Mouse (Mus musculus) stomach, embryonic 16.5 days (tissue): ENCODE data around the gene Sgpp2. TPM values are rescaled to one million over a fixed set of nuclear protein-coding genes. Genes with fewer than 3 reads are reported as not detected.

Experiments
- ATAC-seq: fragments of 200-750 bp; cut with Nextera tagmentation; 2 replicates; pipeline ENCODE4 v1.8.0; 2017; ENCODE audit warnings: moderate number of reproducible peaks, moderate TSS enrichment; ENCODE audit not compliant: insufficient read depth, low FRiP score
- H3K27ac ChIP-seq: fragments of 300-500 bp; sonication (generic); 2 replicates; pipeline ENCODE4 v1.5.1; 2014; ENCODE audit warnings: low read length
- H3K27me3 ChIP-seq: fragments of 300-500 bp; sonication (generic); 2 replicates; pipeline ENCODE4 v1.6.1; 2014; ENCODE audit warnings: low read length, control low read depth, mixed read lengths; ENCODE audit not compliant: control insufficient read depth, insufficient read depth
- H3K36me3 ChIP-seq: fragments of 300-500 bp; sonication (generic); 2 replicates; pipeline ENCODE4 v1.6.1; 2014; ENCODE audit warnings: low read length; ENCODE audit not compliant: control insufficient read depth, insufficient read depth
- H3K4me1 ChIP-seq: fragments of 300-500 bp; sonication (generic); 2 replicates; pipeline ENCODE4 v1.6.1; 2014; ENCODE audit warnings: low read length, control low read depth, mixed read lengths; ENCODE audit not compliant: control insufficient read depth, insufficient read depth
- H3K4me2 ChIP-seq: fragments of 300-500 bp; sonication (generic); 2 replicates; pipeline ENCODE4 v1.6.1; 2014; ENCODE audit warnings: low read depth, low read length, mixed read lengths
- H3K4me3 ChIP-seq: fragments of 300-500 bp; sonication (generic); replicated peaks from 2 replicates; pipeline ENCODE4 v1.5.1; 2014; ENCODE audit warnings: mild to moderate bottlenecking, low read length
- H3K9ac ChIP-seq: fragments of 300-500 bp; sonication (generic); 2 replicates; pipeline ENCODE4 v1.6.1; 2014; ENCODE audit warnings: low read length
- H3K9me3 ChIP-seq: fragments of 300-500 bp; sonication (generic); replicated peaks from 2 replicates; pipeline ENCODE4 v1.6.1; 2016; ENCODE audit warnings: low read length, control low read depth; ENCODE audit not compliant: control insufficient read depth
- WGBS: fragments of 180-500 bp; shearing (Covaris S2); extraction: QIAGEN DNeasy Blood & Tissue Kit; methylation state at CpG from one replicate; pipeline ENCODE4 v1.1.7; 2014; 5-methylcytosine and 5-hydroxymethylcytosine counted together
- polyA plus RNA-seq: library from polyadenylated mRNA; unstranded; fragments of >200 nt; fragmentation: Nextera tagmentation; extraction: Ambion mirVana; gene quantifications from 2 replicates; pipeline ENCODE4 v1.2.1, GENCODE M21; 2015

The Sgpp2 gene
- polyA plus RNA-seq, 1 experiment from 2014 or later = 22.7 TPM

DNA sequence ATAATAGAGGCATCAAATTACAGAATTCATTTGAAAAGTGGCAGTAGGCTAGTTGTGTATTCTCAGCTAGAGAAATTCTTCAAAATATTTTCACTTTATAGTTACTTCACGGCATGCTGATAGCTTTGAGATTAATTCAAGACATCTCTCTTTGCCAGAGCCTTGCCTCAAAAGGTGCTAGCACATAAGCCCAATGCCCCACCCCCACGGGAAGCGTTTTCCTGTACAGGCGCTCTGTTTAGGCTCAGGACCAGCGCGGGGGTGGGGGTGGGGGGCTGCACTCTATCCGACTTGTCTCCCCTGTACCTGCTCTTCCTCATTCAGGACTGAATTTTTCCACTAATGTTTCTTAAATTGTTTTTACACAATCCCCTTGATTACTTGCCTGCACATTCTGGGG lies 1.3 kb downstream of the Sgpp2 start:
- Histone ChIP-seq H3K4me2 (peak overlapping the region; percentile 74), H3K27ac (peak overlapping the region; percentile 85), H3K4me1 (peaks cover 4% of the 10 kb centered on the region; the same call in 1 of the 2 replicates), H3K9me3 (no peaks in the 10 kb centered on the region), H3K36me3 (no peaks in the 10 kb centered on the region), H3K4me3 (peak overlapping the region; percentile 63), H3K27me3 (peaks cover 6% of the 10 kb centered on the region; the same call in 1 of the 2 replicates), H3K9ac (no peak overlapping the region)
- WGBS = under 1% methylated on average over 7 of the region's 7 CpGs
- no peak for ATAC-seq

DNA sequence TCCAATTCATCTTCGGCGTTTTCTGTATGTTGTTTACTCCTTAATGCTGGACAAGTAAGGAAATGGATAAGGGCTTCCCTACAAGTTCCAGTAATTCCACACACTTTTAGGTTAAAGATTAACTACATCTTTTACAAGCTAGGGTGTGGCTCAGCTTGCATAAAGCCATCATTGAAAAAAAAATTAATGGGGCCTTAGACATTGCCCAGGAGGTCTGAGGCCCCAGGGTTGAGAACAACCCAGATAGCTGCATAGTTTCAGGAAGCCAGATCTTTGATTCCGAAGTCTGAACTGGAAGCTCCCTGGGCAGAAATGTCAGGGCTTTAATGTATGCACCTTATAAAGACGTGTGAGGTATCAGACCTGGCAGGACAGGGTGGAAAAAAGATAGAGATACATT lies 2.8 kb downstream of the Sgpp2 start:
- no peak overlapping the region for H3K4me3 ChIP-seq
- H3K4me2 ChIP-seq = peak overlapping the region; percentile 74; the same call in 1 of the 2 replicates
- no peak overlapping the region for H3K9ac ChIP-seq
- peaks cover 4% of the 10 kb centered on the region; the same call in 1 of the 2 replicates for H3K4me1 ChIP-seq
- no peaks in the 10 kb centered on the region for H3K9me3 ChIP-seq
- H3K27me3 ChIP-seq = peaks cover 6% of the 10 kb centered on the region; the same call in 1 of the 2 replicates
- WGBS = 44% methylated on average over 4 of the region's 4 CpGs
- no peaks in the 10 kb centered on the region for H3K36me3 ChIP-seq
- ATAC-seq = peak; percentile 80
- peak overlapping the region; percentile 90 for H3K27ac ChIP-seq

DNA sequence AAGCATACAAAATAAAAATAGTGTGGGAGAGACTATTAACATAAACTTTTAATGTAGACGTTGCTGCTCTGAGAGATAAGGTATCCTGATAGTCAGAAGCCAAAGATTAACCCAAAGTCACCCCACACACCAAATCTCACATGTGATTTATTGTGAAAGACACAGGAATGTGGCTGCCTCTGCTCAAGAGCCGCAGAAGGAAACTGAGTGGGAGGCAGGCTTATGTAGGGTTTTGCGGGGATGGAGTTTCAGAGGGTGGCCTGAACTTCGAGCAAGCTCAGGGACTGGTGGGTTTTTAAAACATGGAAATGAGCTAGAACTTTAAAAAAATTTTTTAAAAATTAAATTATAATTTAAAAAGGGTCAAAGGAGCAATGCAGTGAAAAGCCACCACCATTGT lies 3.8 kb downstream of the Sgpp2 start:
- 53% methylated on average over 4 of the region's 4 CpGs for WGBS

DNA sequence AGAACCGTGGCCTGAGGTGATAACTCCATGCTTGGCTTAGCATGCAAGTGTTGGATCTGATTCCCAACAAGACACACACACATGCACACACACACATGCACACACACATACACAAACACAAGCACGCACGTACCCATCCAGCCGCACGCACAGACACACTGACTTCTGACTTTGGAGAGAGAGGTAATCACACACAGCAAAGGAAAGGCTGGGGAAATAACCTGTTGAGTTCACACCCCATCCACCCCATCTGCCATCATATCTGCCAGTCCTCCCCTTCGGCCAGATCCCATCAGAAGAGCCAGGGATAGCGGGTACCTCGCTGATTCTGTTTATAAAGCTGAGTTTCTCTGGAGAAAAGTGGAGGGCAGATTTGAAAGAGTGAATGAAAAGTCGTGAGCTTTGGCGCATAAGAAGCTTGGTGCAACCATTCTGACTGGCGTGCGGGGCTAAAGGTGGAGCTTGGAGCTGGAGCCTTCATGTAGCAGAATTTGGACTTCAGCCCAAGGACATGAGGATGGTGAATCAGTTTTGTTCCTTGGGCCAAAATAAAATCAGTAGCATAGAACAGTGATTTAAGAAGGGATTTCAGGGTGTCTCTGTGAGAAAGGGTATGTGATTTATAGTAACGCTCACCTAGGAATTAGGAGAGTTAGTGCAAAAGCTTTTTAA lies 8.1 kb downstream of the Sgpp2 start:
- 80% methylated on average over 13 of the region's 13 CpGs for WGBS

More for the DNA sequence above, 3.8 kb downstream of the Sgpp2 start:
- H3K36me3 ChIP-seq = no peaks in the 10 kb centered on the region
- no peak overlapping the region for H3K27ac ChIP-seq
- peaks cover 6% of the 10 kb centered on the region; the same call in 1 of the 2 replicates for H3K27me3 ChIP-seq
- H3K4me1 ChIP-seq = peaks cover 4% of the 10 kb centered on the region; the same call in 1 of the 2 replicates
- ATAC-seq = no peak
- H3K4me2 ChIP-seq = no peak overlapping the region
- H3K4me3 ChIP-seq = no peak overlapping the region
- no peaks in the 10 kb centered on the region for H3K9me3 ChIP-seq
- H3K9ac ChIP-seq = no peak overlapping the region

DNA sequence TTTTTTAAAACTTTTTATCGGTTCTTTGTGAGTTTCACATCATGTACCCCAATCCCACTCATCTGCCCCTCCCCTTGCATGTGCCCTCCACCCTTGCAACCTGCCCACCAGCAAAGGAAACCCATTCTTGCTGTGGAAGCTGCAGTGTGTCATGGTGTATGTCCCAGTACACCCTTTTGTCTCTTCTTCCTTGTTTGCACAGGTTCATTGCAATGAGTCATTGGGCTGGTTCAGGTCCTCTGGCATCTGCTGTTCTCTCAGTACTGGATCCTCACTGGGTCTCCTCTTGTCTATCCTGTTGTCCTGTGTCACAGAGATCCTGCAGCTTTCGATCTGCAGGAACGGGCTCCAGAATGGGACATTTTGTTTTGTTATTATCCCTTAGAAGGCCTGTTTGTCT lies 10.1 kb downstream of the Sgpp2 start:
- Histone ChIP-seq H3K27ac (peak overlapping the region; percentile 6; the same call in 1 of the 2 replicates), H3K4me2 (no peak overlapping the region), H3K27me3 (no peaks in the 10 kb centered on the region), H3K4me1 (peaks cover 3% of the 10 kb centered on the region; the same call in 1 of the 2 replicates), H3K9ac (no peak overlapping the region), H3K36me3 (no peaks in the 10 kb centered on the region), H3K4me3 (no peak overlapping the region), H3K9me3 (no peaks in the 10 kb centered on the region)
- no peak for ATAC-seq
- 81% methylated on average over 3 of the region's 3 CpGs for WGBS

More for the DNA sequence above, 8.1 kb downstream of the Sgpp2 start:
- Histone ChIP-seq H3K4me3 (no peak overlapping the region), H3K27me3 (no peaks in the 10 kb centered on the region), H3K9me3 (no peaks in the 10 kb centered on the region), H3K9ac (no peak overlapping the region), H3K27ac (no peak overlapping the region), H3K4me1 (no peaks in the 10 kb centered on the region), H3K36me3 (no peaks in the 10 kb centered on the region), H3K4me2 (no peak overlapping the region)
- ATAC-seq = no peak

DNA sequence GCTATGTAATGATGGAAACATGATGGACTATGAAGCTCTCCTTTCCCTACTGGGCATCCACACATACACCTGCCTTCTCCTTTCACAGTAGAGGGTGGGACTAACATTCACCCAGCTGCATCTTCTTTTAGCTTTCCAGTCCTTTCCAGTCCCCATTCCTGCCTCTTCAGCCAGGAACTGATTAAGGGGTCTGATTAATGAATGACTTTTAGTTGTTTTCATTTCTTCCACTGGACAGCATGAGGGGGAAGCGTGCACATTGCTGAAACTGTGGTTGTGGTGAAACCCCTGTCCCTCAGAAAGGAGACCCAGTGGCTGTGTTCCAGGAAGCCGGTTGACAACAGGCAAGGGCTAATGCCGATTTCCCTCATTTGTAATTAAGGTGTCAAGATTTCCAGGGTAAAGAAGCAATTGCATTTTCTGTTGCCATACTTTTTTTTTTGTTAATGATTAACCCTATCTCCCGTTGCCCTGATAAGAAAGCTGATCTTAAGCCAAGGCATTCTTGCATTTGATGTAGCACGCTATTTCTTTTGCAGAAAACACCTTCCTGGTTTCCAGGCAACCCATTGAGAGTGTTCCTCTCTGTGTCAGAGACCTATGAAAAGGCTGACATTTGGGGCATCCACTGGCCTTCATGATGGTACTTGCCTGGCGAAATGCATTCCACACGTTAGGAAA lies 12.1 kb downstream of the Sgpp2 start:
- Histone ChIP-seq H3K4me2 (peak overlapping the region; percentile 9), H3K4me3 (no peak overlapping the region), H3K9me3 (no peaks in the 10 kb centered on the region), H3K4me1 (peaks cover 3% of the 10 kb centered on the region; the same call in 1 of the 2 replicates), H3K27ac (peak overlapping the region; percentile 65), H3K36me3 (no peaks in the 10 kb centered on the region), H3K27me3 (no peaks in the 10 kb centered on the region), H3K9ac (no peak overlapping the region)
- ATAC-seq = peak; percentile 68; the same call in 1 of the 2 replicates
- WGBS = 37% methylated on average over 7 of the region's 7 CpGs

DNA sequence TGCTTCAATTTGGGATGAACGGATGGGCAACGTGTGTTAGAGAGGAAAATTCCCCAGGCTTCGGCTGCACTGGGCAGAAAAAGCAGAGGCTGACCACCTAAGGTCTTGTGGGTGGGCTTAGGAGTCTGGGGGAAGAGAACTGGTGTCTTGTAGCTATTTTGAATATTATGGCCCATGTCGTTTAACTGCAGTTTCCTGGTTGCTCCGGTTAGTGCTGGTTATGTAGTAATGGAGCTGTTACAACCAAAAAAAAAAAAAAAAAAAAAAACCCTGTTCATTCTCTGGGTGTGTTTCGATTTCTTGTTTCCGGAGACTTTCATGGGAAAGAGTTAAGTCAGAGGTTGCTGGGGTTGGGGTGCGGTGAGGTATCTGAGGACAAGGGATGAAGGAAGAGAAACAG lies 12.7 kb downstream of the Sgpp2 start:
- Histone ChIP-seq H3K4me3 (no peak overlapping the region), H3K9ac (no peak overlapping the region), H3K4me1 (peaks cover 3% of the 10 kb centered on the region; the same call in 1 of the 2 replicates), H3K36me3 (no peaks in the 10 kb centered on the region), H3K4me2 (peak overlapping the region; percentile 1; the same call in 1 of the 2 replicates), H3K9me3 (no peaks in the 10 kb centered on the region), H3K27me3 (no peaks in the 10 kb centered on the region), H3K27ac (peak overlapping the region; percentile 40)
- ATAC-seq = no peak
- 56% methylated on average over 8 of the region's 8 CpGs for WGBS

DNA sequence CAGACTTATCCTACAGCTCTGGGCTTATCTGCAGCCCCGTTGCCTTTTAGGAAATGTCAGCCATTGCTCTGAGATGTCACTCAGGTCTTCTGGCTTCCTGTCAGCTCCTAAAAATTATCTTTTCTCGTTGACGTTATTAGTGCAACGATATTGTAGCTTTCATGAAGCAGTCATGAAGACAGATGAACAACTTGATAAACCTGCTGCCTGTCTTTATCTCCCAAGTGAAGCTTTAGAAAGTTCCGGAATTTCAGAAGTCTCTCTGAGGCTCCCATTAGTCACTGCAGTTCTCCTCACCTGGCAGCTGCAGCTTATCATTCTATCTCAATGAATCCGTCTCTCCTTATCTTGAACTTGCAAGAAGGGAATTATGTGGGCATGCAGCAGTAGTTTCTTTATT lies 13.9 kb downstream of the Sgpp2 start:
- Histone ChIP-seq H3K4me3 (no peak overlapping the region), H3K9ac (no peak overlapping the region), H3K27ac (no peak overlapping the region), H3K36me3 (no peaks in the 10 kb centered on the region), H3K4me2 (no peak overlapping the region), H3K4me1 (peaks cover 3% of the 10 kb centered on the region; the same call in 1 of the 2 replicates), H3K9me3 (no peaks in the 10 kb centered on the region), H3K27me3 (no peaks in the 10 kb centered on the region)
- WGBS = 32% methylated on average over 6 of the region's 6 CpGs
- no peak for ATAC-seq

DNA sequence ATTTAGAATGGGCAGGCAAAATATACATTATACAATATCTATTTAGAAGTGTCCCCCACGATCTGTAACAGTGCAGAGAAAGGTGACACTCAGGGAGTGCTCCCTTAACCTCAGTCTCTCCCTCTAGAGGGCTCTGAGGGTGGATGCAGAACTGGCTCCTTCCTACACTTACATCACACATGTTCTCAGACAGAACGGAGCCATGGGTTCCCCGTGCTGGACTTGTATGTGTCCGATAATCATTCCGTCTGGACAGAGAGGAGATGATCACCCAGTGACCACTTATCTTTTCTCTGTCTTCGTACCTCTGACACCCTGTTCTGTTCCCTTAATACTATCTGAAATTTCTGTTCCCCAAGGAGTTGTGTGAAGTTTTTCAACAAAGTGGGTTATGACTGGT lies 15.7 kb downstream of the Sgpp2 start:
- H3K9ac ChIP-seq = no peak overlapping the region
- no peak for ATAC-seq
- no peaks in the 10 kb centered on the region for H3K9me3 ChIP-seq
- no peaks in the 10 kb centered on the region for H3K36me3 ChIP-seq
- no peak overlapping the region for H3K4me3 ChIP-seq
- peaks cover 3% of the 10 kb centered on the region; the same call in 1 of the 2 replicates for H3K4me1 ChIP-seq
- H3K4me2 ChIP-seq = no peak overlapping the region
- H3K27me3 ChIP-seq = no peaks in the 10 kb centered on the region
- H3K27ac ChIP-seq = no peak overlapping the region
- 64% methylated on average over 6 of the region's 6 CpGs for WGBS
